Mouse (Mus musculus) neural tube, embryonic 15.5 days (tissue): ENCODE measurements around the gene Atl3. TPM values are rescaled to one million over a fixed set of nuclear protein-coding genes. Genes with fewer than 3 reads are reported as not detected.
A peak's percentile ranks its signal among the peaks of the same experiment; 100 is the strongest.
"Not testable (repeated sequence)": the region's sequence is repeated elsewhere in the genome, so short reads cannot be mapped to it uniquely, and the experiment has no call there.

Experiments
- ATAC-seq: fragments of 200-750 bp; cut with Nextera tagmentation; 2 replicates; pipeline ENCODE4 v1.8.0; 2017; ENCODE audit warnings: mild to moderate bottlenecking, moderate TSS enrichment, moderate library complexity; ENCODE audit not compliant: low FRiP score
- H3K27ac ChIP-seq: fragments of 300-500 bp; sonication (generic); replicated peaks from 2 replicates; pipeline ENCODE4 v1.5.1; 2015; ENCODE audit warnings: mild to moderate bottlenecking, inconsistent platforms
- H3K27me3 ChIP-seq: fragments of 300-500 bp; sonication (generic); replicated peaks from 2 replicates; pipeline ENCODE4 v1.6.1; 2015; ENCODE audit warnings: inconsistent platforms
- H3K36me3 ChIP-seq: fragments of 300-500 bp; sonication (generic); 2 replicates; pipeline ENCODE4 v1.6.1; 2015; ENCODE audit warnings: inconsistent platforms
- H3K4me1 ChIP-seq: fragments of 300-500 bp; sonication (generic); 2 replicates; pipeline ENCODE4 v1.6.1; 2015; ENCODE audit warnings: inconsistent platforms
- H3K4me2 ChIP-seq: fragments of 300-500 bp; sonication (generic); 2 replicates; pipeline ENCODE4 v1.6.1; 2015; ENCODE audit warnings: inconsistent platforms, mild to moderate bottlenecking, moderate library complexity
- H3K4me3 ChIP-seq: fragments of 300-500 bp; sonication (generic); replicated peaks from 2 replicates; pipeline ENCODE4 v1.5.1; 2015; ENCODE audit warnings: mild to moderate bottlenecking, inconsistent platforms
- H3K9ac ChIP-seq: fragments of 300-500 bp; sonication (generic); replicated peaks from 2 replicates; pipeline ENCODE4 v1.6.1; 2015; ENCODE audit warnings: mild to moderate bottlenecking, inconsistent platforms
- H3K9me3 ChIP-seq: fragments of 300-500 bp; sonication (generic); replicated peaks from 2 replicates; pipeline ENCODE4 v1.6.1; 2016; ENCODE audit warnings: inconsistent platforms
- WGBS: fragments of 180-500 bp; shearing (Covaris S2); methylation state at CpG from one replicate; pipeline ENCODE4 v1.1.7; 2015; ENCODE audit warnings: mixed read lengths; 5-methylcytosine and 5-hydroxymethylcytosine counted together
- polyA plus RNA-seq: library from polyadenylated mRNA; unstranded; fragments of >200 nt; fragmentation: Nextera tagmentation; extraction: Ambion mirVana; gene quantifications from 2 replicates; pipeline ENCODE4 v1.2.1, GENCODE M21; 2015

Gene Atl3
- polyA plus RNA-seq, 1 experiment from 2014 or later = 7.0 TPM

DNA sequence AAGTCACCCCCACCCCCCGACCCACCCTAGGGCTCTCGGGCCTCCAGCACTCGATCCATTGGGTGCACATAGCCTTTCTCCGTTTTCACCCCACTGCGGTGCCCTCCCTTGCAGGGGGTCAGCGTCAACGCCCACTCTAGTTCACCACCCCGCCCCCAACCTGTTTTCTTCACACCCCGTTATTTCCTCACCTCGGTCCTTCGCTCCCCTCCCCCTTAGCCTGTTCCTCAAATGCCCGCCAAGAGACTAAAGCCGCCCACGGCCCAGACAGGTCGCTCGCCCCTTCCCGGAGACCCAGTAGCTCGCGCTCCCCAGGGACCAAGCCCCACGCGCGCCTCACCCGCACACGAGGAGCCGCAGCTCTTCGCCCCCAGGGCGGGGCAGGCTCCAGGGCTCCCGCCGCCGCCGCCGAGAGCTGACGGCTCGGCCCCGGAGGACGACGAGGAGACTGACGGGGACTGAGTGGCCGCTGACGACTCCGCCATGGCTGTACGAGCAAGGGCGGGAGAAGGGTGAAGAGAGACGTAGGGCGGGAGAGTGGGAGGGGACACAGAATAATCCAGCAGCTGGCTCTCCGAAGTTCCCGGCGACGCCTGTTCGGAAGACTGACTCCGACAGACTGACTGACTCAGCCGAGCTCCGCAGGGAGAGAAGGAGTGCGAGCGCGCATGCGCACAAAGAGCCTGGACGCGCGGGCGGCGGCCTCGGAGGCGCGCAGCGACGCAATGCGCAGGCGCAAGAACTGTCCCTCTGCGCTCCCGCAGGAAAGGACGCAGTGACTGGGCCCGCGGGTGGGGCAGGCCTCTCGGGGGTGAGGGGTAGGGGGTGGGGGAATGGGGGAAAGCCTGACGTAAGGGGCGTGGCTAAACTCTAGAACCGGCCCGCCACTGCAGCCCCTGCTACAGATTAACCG is 11.0 kb upstream of the Atl3 start, which contains the start of gene Rtn3:
Gene Rtn3 (minus strand): TSS at position 683 of the 913 bp plus-strand sequence.
- under 1% methylated on average over 79 of the region's 80 CpGs for WGBS
- ATAC-seq = peak; percentile 92
- peak within 1 kb of the TSS; percentile 79 for H3K4me3 ChIP-seq

DNA sequence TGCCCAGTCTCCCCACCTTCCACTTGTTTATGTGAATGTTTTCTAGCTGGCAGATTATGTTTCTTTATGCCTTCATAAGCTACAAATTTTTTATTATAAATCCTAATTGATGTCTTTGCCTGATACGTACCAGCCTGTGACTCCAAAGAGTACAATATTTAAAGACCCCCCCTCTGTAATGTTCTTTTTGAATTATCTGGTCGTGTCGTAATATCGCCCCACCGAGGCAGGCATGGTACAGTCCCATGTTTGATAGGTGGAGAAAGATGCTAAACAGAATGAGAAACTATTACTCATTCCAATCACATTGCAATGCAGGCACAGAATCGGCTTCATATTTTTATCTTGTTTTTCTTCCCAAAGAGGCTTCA is 10.3 kb upstream of the Atl3 start:
- Histone ChIP-seq H3K36me3 (no peaks in the 10 kb centered on the region), H3K27ac (peak overlapping the region; percentile 99), H3K27me3 (no peaks in the 10 kb centered on the region), H3K4me2 (peak overlapping the region; percentile 56), H3K9ac (peak overlapping the region; percentile 93), H3K4me3 (peak overlapping the region; percentile 79), H3K9me3 (no peaks in the 10 kb centered on the region), H3K4me1 (peaks cover 33% of the 10 kb centered on the region)
- peak; percentile 71 for ATAC-seq
- WGBS = under 1% methylated on average over 6 of the region's 6 CpGs

More for the DNA sequence above, 11.0 kb upstream of the Atl3 start, which contains the start of gene Rtn3:
- H3K36me3 ChIP-seq = no peaks in the 10 kb centered on the region
- no peaks in the 10 kb centered on the region for H3K27me3 ChIP-seq
- H3K27ac ChIP-seq = peak within 1 kb of the TSS; percentile 99
- no peaks in the 10 kb centered on the region for H3K9me3 ChIP-seq
- H3K4me1 ChIP-seq = peaks cover 39% of the 10 kb centered on the region
- H3K9ac ChIP-seq = peak within 1 kb of the TSS; percentile 93
- H3K4me2 ChIP-seq = peak within 1 kb of the TSS; percentile 56

DNA sequence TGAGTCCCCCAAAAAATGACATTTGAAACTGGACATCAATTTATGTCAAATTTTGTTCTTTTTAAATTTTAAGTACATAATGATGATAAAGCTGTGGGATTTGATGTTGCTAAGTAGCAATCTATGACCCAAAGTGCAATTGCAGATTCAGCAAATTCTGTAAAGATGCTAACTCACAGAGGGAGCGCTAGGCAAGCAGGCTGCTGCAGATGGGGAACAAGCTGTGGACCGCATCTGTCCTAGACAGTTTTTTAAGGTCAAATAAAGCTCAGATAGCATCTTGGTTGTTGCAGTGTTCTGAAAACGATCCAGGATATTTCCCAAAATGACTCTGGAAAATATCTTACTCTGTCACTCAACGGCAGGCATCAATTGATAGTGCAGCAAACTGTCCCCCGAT is 9.8 kb upstream of the Atl3 start:
- H3K9ac ChIP-seq = no peak overlapping the region; the same call in 1 of the 2 replicates
- peak overlapping the region; percentile 56 for H3K4me2 ChIP-seq
- H3K27me3 ChIP-seq = no peaks in the 10 kb centered on the region
- peak overlapping the region; percentile 99 for H3K27ac ChIP-seq
- no peak for ATAC-seq
- peaks cover 29% of the 10 kb centered on the region for H3K4me1 ChIP-seq
- no peaks in the 10 kb centered on the region for H3K36me3 ChIP-seq
- H3K4me3 ChIP-seq = peak overlapping the region; percentile 79
- WGBS = 43% methylated on average over 5 of the region's 5 CpGs
- H3K9me3 ChIP-seq = no peaks in the 10 kb centered on the region

DNA sequence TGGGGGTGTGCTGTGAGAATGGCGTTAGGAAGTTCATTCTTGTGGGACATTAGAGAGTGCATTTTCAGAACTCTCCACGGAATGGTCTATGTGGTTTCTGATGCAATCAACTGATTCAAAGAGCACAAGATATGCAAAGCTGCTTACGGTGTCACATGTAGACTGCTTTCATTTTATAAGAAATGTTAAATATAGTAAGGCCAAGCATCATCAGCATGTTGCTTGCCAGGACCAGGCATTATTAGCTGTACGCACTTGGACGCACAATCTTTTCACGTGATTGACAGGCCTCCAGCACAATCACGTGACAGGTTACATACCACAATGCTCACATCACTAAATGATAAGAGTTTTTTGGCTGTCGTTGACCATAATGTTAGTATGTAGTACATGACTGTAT is 6.2 kb upstream of the Atl3 start:
- Histone ChIP-seq H3K27me3 (no peaks in the 10 kb centered on the region), H3K4me1 (0 out of 2 replicates have a peak, but pooled peaks cover 7% of the 10 kb centered on the region), H3K4me2 (no peak overlapping the region), H3K9me3 (no peaks in the 10 kb centered on the region), H3K9ac (no peak overlapping the region), H3K36me3 (no peaks in the 10 kb centered on the region), H3K27ac (no peak overlapping the region), H3K4me3 (no peak overlapping the region)
- ATAC-seq = no peak
- 90% methylated on average over 8 of the region's 8 CpGs for WGBS

DNA sequence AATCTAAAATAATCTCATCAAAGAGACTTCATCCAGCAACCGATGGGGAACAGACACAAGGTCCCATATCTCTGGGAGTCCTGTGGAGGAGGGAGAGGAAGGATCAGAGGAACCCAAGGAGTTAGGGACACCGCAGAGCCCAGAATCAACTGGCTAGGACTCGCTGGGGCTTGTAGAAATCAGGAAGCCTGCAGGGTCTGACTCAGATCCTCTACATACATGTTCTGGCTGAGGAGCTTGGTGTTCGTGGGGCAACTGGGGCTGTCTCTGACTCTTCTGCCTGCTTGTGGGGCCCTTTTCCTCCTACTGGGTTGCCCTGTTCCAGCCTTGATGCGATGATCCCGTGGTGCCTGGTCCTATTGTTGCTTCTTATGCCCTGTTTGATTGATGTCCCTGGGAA is 1.9 kb upstream of the Atl3 start:
- no peak overlapping the region for H3K4me2 ChIP-seq
- H3K9me3 ChIP-seq = no peaks in the 10 kb centered on the region
- peaks cover 9% of the 10 kb centered on the region for H3K4me1 ChIP-seq
- no peak overlapping the region for H3K9ac ChIP-seq
- H3K4me3 ChIP-seq = no peak overlapping the region
- H3K36me3 ChIP-seq = no peaks in the 10 kb centered on the region
- H3K27me3 ChIP-seq = no peaks in the 10 kb centered on the region
- no peak overlapping the region for H3K27ac ChIP-seq
- WGBS = 82% methylated on average over 6 of the region's 6 CpGs
- no peak for ATAC-seq

DNA sequence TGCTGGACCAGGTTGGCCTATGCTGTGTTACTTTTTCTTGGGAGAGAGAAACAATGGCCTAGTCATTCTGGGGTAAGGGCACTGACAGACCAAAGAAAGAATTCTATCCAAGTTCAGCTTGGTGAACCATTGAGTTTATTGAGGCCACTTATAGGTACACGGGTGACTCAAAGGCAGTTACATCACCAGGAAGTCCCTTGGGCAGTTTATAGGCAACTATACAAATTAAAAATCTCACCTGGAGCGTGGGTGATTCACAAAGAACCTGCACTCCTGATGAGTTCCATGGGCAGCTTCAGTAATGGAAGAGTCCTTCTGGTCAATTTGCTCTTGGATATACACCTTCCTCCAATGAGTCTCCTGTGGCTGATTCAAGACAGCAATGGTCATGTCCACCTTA is 1.2 kb upstream of the Atl3 start:
- Histone ChIP-seq H3K27ac (no peak overlapping the region), H3K9me3 (no peaks in the 10 kb centered on the region), H3K4me3 (no peak overlapping the region), H3K4me1 (peaks cover 14% of the 10 kb centered on the region), H3K36me3 (no peaks in the 10 kb centered on the region), H3K9ac (no peak overlapping the region), H3K4me2 (no peak overlapping the region), H3K27me3 (no peaks in the 10 kb centered on the region)
- ATAC-seq = no peak
- 97% methylated on average over 2 of the region's 2 CpGs for WGBS

DNA sequence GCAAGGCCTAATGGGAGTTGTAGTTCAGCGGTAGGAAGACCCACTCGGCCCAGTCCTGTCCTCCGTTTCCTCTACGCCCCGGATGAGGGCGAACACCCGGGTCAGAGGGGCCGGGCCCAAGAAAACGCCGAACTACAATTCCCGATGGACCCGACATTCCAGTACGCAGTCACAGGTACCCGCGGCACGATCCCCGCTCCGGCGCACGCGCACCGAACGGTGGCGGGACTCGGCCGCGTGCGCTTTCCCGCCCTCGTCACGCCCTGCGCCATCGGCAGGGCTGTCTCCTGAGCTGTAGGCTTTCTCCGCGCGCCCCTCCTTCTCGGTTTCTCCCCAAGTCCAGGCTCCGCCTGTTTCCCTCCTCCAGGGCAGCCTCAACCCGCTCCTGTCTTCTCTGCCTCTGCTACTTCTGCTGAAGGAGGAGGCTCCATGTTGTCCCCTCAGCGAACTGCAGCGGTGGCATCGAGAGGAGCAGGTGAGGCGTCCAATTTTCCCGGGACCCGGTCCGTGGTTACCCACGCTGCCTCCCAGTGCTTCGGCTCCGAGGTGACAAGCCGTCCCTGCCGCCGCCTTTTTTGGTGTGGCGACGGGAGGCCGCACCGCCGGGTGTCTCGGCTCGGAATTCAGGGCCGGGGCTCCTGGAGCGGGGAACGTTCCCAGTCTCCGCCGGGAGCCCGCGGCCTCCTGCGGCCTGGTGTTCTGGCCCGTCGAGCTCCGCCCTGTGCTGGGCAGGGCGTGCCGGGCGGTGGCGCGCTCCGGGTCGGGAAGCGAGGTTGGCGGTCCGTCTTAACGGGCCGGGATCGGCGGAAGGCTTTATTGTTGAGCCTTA is 561 bp downstream of the Atl3 start:
- no peaks in the 10 kb centered on the region for H3K27me3 ChIP-seq
- H3K9ac ChIP-seq = peak overlapping the region; percentile 93
- peak; percentile 95 for ATAC-seq
- H3K9me3 ChIP-seq = no peaks in the 10 kb centered on the region
- under 1% methylated on average over 84 of the region's 84 CpGs for WGBS
- H3K4me2 ChIP-seq = peak overlapping the region; percentile 63
- peaks cover 14% of the 10 kb centered on the region for H3K4me1 ChIP-seq
- no peaks in the 10 kb centered on the region for H3K36me3 ChIP-seq
- H3K27ac ChIP-seq = peak overlapping the region; percentile 98
- peak overlapping the region; percentile 89 for H3K4me3 ChIP-seq

DNA sequence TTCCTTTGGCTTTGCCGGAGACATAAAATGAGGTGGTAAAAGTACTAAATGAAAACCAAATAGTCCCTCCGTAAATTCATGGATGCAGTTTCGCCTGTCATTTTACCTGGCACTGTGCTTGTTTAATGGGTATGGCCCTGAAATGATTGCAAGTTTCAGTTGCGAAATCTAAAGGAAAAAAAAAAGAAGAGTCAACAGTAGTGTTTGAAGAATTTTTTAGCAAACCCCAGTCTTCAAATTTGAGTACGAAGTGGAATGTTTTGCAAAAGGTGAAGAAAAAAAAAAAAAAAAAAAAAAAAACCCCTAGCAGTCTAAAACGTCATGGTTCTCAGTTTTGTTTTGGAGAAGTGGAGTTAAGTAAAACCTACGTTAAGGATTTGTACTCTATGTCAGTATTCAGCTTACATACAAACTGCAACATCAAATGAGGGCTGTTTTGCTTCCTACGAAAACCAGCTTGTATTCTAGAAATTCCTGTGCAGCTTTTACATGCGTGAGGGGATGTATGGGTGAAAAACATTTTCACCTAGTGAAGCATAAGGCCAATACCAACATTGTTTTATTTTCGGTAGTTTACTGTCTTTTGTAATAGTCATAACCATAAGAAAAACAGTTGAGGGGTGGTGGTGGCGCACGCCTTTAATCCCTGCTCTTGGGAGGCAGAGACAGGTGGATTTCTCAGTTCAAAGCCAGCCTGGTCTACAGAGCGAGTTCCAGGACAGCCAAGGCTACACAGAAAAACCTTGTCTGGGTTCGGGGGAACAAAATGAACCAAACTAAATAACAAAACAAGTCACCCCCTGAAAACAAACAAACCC is 1.6 kb downstream of the Atl3 start:
- WGBS = 46% methylated on average over 14 of the region's 14 CpGs

DNA sequence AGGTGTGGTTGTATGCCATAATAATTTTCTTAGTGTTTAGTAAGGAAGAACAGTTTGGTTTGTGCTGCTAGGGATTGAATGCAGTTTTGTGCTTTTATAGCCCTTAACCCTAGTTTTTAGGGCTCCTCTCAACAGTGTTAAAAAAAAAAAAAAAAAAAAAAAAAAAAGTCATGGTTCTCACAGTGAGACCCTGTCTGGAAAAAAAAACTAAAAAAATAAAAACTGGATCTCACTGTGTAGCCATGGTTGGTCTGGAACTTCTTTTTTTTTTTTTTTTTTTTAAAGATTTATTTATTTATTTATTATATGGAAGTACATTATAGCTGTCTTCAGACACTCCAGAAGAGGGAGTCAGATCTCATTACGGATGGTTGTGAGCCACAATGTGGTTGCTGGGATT is 2.2 kb downstream of the Atl3 start:
- H3K9me3 ChIP-seq, ATAC-seq, H3K27me3 ChIP-seq, H3K4me3 ChIP-seq, H3K27ac ChIP-seq, H3K36me3 ChIP-seq, H3K9ac ChIP-seq: not testable (repeated sequence)
- Histone ChIP-seq H3K4me1 (peaks cover 14% of the 10 kb centered on the region), H3K4me2 (peak overlapping the region; percentile 63; the same call in 1 of the 2 replicates)
- 75% methylated on average over 1 of the region's 1 CpGs for WGBS

More for the DNA sequence above, 1.6 kb downstream of the Atl3 start:
- Histone ChIP-seq H3K9ac (peak overlapping the region; percentile 93; the same call in 1 of the 2 replicates), H3K4me1 (peaks cover 14% of the 10 kb centered on the region), H3K9me3 (no peaks in the 10 kb centered on the region), H3K4me2 (peak overlapping the region; percentile 63), H3K4me3 (peak overlapping the region; percentile 89), H3K36me3 (no peaks in the 10 kb centered on the region), H3K27me3 (no peaks in the 10 kb centered on the region), H3K27ac (peak overlapping the region; percentile 98; the same call in 1 of the 2 replicates)
- no peak for ATAC-seq

DNA sequence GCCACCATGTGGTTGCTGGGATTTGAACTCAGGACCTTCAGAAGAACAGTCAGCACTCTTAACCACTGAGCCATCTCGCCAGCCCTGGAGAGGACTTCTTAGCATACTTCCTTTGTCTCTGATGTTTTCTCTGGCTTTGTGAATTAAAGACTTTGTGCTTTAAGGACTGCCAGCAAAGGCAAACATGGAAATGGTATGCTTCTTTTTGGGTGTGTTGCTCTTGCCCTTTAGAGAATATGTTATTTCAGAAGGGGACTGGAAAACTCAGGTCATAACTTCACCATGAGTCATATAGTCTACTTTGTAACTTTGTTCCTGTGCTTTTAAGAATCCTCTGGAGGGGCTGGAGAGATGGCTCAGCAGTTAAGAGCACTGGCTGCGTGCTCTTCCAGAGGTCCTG is 5.0 kb downstream of the Atl3 start:
- Histone ChIP-seq H3K36me3 (no peaks in the 10 kb centered on the region), H3K4me2 (no peak overlapping the region), H3K9me3 (no peaks in the 10 kb centered on the region), H3K27me3 (no peaks in the 10 kb centered on the region), H3K9ac (no peak overlapping the region), H3K4me1 (peaks cover 12% of the 10 kb centered on the region), H3K4me3 (no peak overlapping the region), H3K27ac (no peak overlapping the region)
- ATAC-seq = no peak
- 92% methylated on average over 2 of the region's 2 CpGs for WGBS

DNA sequence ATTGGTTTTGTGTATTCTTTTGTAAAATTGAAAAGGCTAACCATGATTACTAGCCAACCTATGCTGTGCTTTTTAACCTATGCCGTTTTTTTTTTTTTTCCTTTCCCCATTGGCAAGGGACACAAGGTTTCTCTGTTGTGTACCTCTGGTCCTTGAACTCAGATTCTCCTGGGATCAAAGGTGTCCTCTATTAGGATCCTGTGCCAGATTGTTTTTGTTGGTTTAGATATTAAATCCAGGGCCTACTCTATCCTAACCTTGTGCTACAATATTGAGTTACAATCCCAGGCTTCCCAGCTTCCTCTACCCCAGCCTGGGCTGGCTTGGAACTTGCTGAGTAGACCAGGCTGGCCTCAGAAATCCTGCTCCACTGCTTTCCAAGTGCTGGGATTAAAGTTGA is 6.9 kb downstream of the Atl3 start:
- H3K27ac ChIP-seq = no peak overlapping the region
- ATAC-seq = no peak
- H3K27me3 ChIP-seq = no peaks in the 10 kb centered on the region
- H3K4me2 ChIP-seq = no peak overlapping the region
- no peaks in the 10 kb centered on the region for H3K36me3 ChIP-seq
- H3K4me1 ChIP-seq = peaks cover 13% of the 10 kb centered on the region
- no peak overlapping the region for H3K9ac ChIP-seq
- no peak overlapping the region for H3K4me3 ChIP-seq
- WGBS = 92% methylated on average over 1 of the region's 1 CpGs
- no peaks in the 10 kb centered on the region for H3K9me3 ChIP-seq
